Mouse (Mus musculus) ES-Bruce4 (cell line): Measurements from ENCODE around the gene Nsun2.

ENCODE experiments used
- CTCF ChIP-seq: IDR thresholded peaks from one replicate; pipeline ENCODE4 v1.8.1; 2011; ENCODE audit warnings: low read depth, low read length
- EP300 ChIP-seq: IDR thresholded peaks from 2 replicates; pipeline ENCODE4 v1.6.1; 2011; ENCODE audit warnings: low read depth, low read length; ENCODE audit not compliant: insufficient read depth
- POLR2A ChIP-seq: IDR thresholded peaks from one replicate; pipeline ENCODE4 v1.8.1; 2011; ENCODE audit warnings: low read length; ENCODE audit not compliant: insufficient read depth

GRCm38 (mm10) chr13:69639251-69639650, 105.7 kb downstream of the Nsun2 start:
- no peak for TF ChIP-seq POLR2A
- TF ChIP-seq CTCF, result no peak
- TF ChIP-seq EP300, result no peak
